Mouse (Mus musculus): ENCODE data around the gene Rasa2. TPM values are rescaled to one million over a fixed set of nuclear protein-coding genes. Genes with fewer than 3 reads are reported as not detected.
"Not testable (repeated sequence)": the region's sequence is repeated elsewhere in the genome, so short reads cannot be mapped to it uniquely, and the experiment has no call there.

Gene Rasa2
- polyA plus RNA-seq, 1 experiment from 2014 or later, result 18.5 TPM

- H3K4me1 ChIP-seq, result no peaks in the 10 kb centered on the region
- 79% methylated on average over 2 of the region's 2 CpGs for WGBS
Observed at GRCm38 (mm10) chr9:96659801-96660200, 28.4 kb upstream of the Rasa2 start.

GRCm38 (mm10) chr9:96653538-96653937, 22.1 kb upstream of the Rasa2 start:
- no peak for DNase-seq (ENCODE audit: low spot score)
- Histone ChIP-seq H3K27ac (no peak overlapping the region), H3K27me3 (ENCODE audit: low read depth, poor library complexity, severe bottlenecking) (no peaks in the 10 kb centered on the region), H3K9me3 (replicated peaks) (no peaks in the 10 kb centered on the region), H3K4me1 (no peaks in the 10 kb centered on the region), H3K36me3 (no peaks in the 10 kb centered on the region), H3K4me3 (no peak overlapping the region)
- 79% methylated on average over 4 of the region's 4 CpGs for WGBS

More at GRCm38 (mm10) chr9:96659801-96660200, 28.4 kb upstream of the Rasa2 start:
- Histone ChIP-seq H3K4me3 (no peak overlapping the region), H3K9me3 (replicated peaks) (no peaks in the 10 kb centered on the region), H3K27me3 (ENCODE audit: low read depth, poor library complexity, severe bottlenecking) (no peaks in the 10 kb centered on the region), H3K27ac (no peak overlapping the region), H3K36me3 (no peaks in the 10 kb centered on the region)
- no peak for DNase-seq (ENCODE audit: low spot score)

GRCm38 (mm10) chr9:96652763-96653162, 21.3 kb upstream of the Rasa2 start:
- 62% methylated on average over 6 of the region's 6 CpGs for WGBS
- DNase-seq (ENCODE audit: low spot score), result no peak
- H3K27me3 ChIP-seq (ENCODE audit: low read depth, poor library complexity, severe bottlenecking), result no peaks in the 10 kb centered on the region
- no peak overlapping the region for H3K4me3 ChIP-seq
- no peaks in the 10 kb centered on the region for H3K9me3 ChIP-seq (replicated peaks)
- no peaks in the 10 kb centered on the region for H3K4me1 ChIP-seq
- H3K27ac ChIP-seq, result no peak overlapping the region
- no peaks in the 10 kb centered on the region for H3K36me3 ChIP-seq

GRCm38 (mm10) chr9:96650807-96651206, 19.4 kb upstream of the Rasa2 start:
- WGBS, result 87% methylated on average over 7 of the region's 7 CpGs
- no peaks in the 10 kb centered on the region for H3K27me3 ChIP-seq (ENCODE audit: low read depth, poor library complexity, severe bottlenecking)

GRCm38 (mm10) chr9:96649924-96650323, 18.5 kb upstream of the Rasa2 start:
- no peaks in the 10 kb centered on the region for H3K9me3 ChIP-seq (replicated peaks)
- no peak overlapping the region for H3K27ac ChIP-seq
- no peak overlapping the region for H3K4me3 ChIP-seq
- no peaks in the 10 kb centered on the region for H3K4me1 ChIP-seq
- H3K36me3 ChIP-seq, result no peaks in the 10 kb centered on the region
- H3K27me3 ChIP-seq (ENCODE audit: low read depth, poor library complexity, severe bottlenecking), result no peaks in the 10 kb centered on the region
- no peak for DNase-seq (ENCODE audit: low spot score)
- 73% methylated on average over 9 of the region's 9 CpGs for WGBS

More at GRCm38 (mm10) chr9:96650807-96651206, 19.4 kb upstream of the Rasa2 start:
- Histone ChIP-seq H3K36me3 (no peaks in the 10 kb centered on the region), H3K27ac (no peak overlapping the region), H3K9me3 (replicated peaks) (no peaks in the 10 kb centered on the region), H3K4me3 (no peak overlapping the region), H3K4me1 (no peaks in the 10 kb centered on the region)
- DNase-seq (ENCODE audit: low spot score), result no peak

GRCm38 (mm10) chr9:96649362-96649761, 17.9 kb upstream of the Rasa2 start:
- Histone ChIP-seq H3K27me3 (ENCODE audit: low read depth, poor library complexity, severe bottlenecking) (no peaks in the 10 kb centered on the region), H3K36me3 (no peaks in the 10 kb centered on the region), H3K4me3 (no peak overlapping the region), H3K9me3 (replicated peaks) (no peaks in the 10 kb centered on the region), H3K4me1 (no peaks in the 10 kb centered on the region), H3K27ac (no peak overlapping the region)
- DNase-seq (ENCODE audit: low spot score), result no peak
- WGBS, result 95% methylated on average over 4 of the region's 4 CpGs

- no peak overlapping the region for H3K27ac ChIP-seq
- H3K4me1 ChIP-seq, result no peaks in the 10 kb centered on the region
- H3K4me3 ChIP-seq, result no peak overlapping the region
- no peak for DNase-seq (ENCODE audit: low spot score)
- no peaks in the 10 kb centered on the region for H3K9me3 ChIP-seq (replicated peaks)
- WGBS, result 76% methylated on average over 2 of the region's 2 CpGs
- H3K36me3 ChIP-seq, result no peaks in the 10 kb centered on the region
- H3K27me3 ChIP-seq (ENCODE audit: low read depth, poor library complexity, severe bottlenecking), result no peaks in the 10 kb centered on the region
Observed at GRCm38 (mm10) chr9:96646668-96647295, 15.4 kb upstream of the Rasa2 start.

GRCm38 (mm10) chr9:96644840-96645239, 13.4 kb upstream of the Rasa2 start:
- Histone ChIP-seq H3K27ac (no peak overlapping the region), H3K36me3 (no peaks in the 10 kb centered on the region), H3K9me3 (replicated peaks) (no peaks in the 10 kb centered on the region), H3K27me3 (ENCODE audit: low read depth, poor library complexity, severe bottlenecking) (no peaks in the 10 kb centered on the region), H3K4me3 (no peak overlapping the region), H3K4me1 (no peaks in the 10 kb centered on the region)
- no peak for DNase-seq (ENCODE audit: low spot score)
- WGBS, result 78% methylated on average over 2 of the region's 2 CpGs

- not testable (repeated sequence) for H3K9me3 ChIP-seq (replicated peaks)
- 90% methylated on average over 3 of the region's 3 CpGs for WGBS
Observed at GRCm38 (mm10) chr9:96644002-96644401, 12.6 kb upstream of the Rasa2 start.

GRCm38 (mm10) chr9:96639451-96639850, 8.0 kb upstream of the Rasa2 start:
- no peaks in the 10 kb centered on the region for H3K9me3 ChIP-seq (replicated peaks)
- no peak overlapping the region for H3K27ac ChIP-seq
- no peak for DNase-seq (ENCODE audit: low spot score)
- no peaks in the 10 kb centered on the region for H3K27me3 ChIP-seq (ENCODE audit: low read depth, poor library complexity, severe bottlenecking)
- H3K4me1 ChIP-seq, result peaks cover 9% of the 10 kb centered on the region
- no peak overlapping the region for H3K4me3 ChIP-seq
- no peaks in the 10 kb centered on the region for H3K36me3 ChIP-seq
- 90% methylated on average over 7 of the region's 7 CpGs for WGBS

More at GRCm38 (mm10) chr9:96644002-96644401, 12.6 kb upstream of the Rasa2 start:
- H3K27ac ChIP-seq; H3K36me3 ChIP-seq; H3K4me1 ChIP-seq; H3K27me3 ChIP-seq (ENCODE audit: low read depth, poor library complexity, severe bottlenecking); H3K4me3 ChIP-seq; DNase-seq (ENCODE audit: low spot score): not testable (repeated sequence)

GRCm38 (mm10) chr9:96638508-96638907, 7.1 kb upstream of the Rasa2 start:
- Histone ChIP-seq H3K4me3 (no peak overlapping the region), H3K36me3 (no peaks in the 10 kb centered on the region), H3K27ac (no peak overlapping the region), H3K27me3 (ENCODE audit: low read depth, poor library complexity, severe bottlenecking) (no peaks in the 10 kb centered on the region), H3K4me1 (peaks cover 16% of the 10 kb centered on the region), H3K9me3 (replicated peaks) (no peaks in the 10 kb centered on the region)
- no peak for DNase-seq (ENCODE audit: low spot score)
- 84% methylated on average over 7 of the region's 7 CpGs for WGBS

- H3K27ac ChIP-seq, result no peak overlapping the region
- H3K4me1 ChIP-seq, result peaks cover 29% of the 10 kb centered on the region
- WGBS, result 82% methylated on average over 7 of the region's 7 CpGs
- DNase-seq (ENCODE audit: low spot score), result no peak
- H3K4me3 ChIP-seq, result no peak overlapping the region
- peaks cover 3% of the 10 kb centered on the region; the same call in 1 of the 2 replicates for H3K27me3 ChIP-seq (ENCODE audit: low read depth, poor library complexity, severe bottlenecking)
- no peaks in the 10 kb centered on the region for H3K9me3 ChIP-seq (replicated peaks)
- no peaks in the 10 kb centered on the region for H3K36me3 ChIP-seq
Observed at GRCm38 (mm10) chr9:96637157-96637548, 5.7 kb upstream of the Rasa2 start.

GRCm38 (mm10) chr9:96636423-96637156, 5.2 kb upstream of the Rasa2 start:
- H3K9me3 ChIP-seq (replicated peaks), result no peaks in the 10 kb centered on the region
- H3K4me3 ChIP-seq, result no peak overlapping the region
- 72% methylated on average over 9 of the region's 9 CpGs for WGBS
- peaks cover 35% of the 10 kb centered on the region for H3K4me1 ChIP-seq
- peaks cover 4% of the 10 kb centered on the region; the same call in 1 of the 2 replicates for H3K27me3 ChIP-seq (ENCODE audit: low read depth, poor library complexity, severe bottlenecking)
- H3K27ac ChIP-seq, result no peak overlapping the region
- DNase-seq (ENCODE audit: low spot score), result no peak
- no peaks in the 10 kb centered on the region for H3K36me3 ChIP-seq
